Mouse (Mus musculus): ENCODE data around the gene Paf1. TPM values are rescaled to one million over a fixed set of nuclear protein-coding genes. Genes with fewer than 3 reads are reported as not detected.

Paf1 gene
- total RNA-seq, 2 experiments from 2014 or later, result 36.5 to 46.2 TPM

GRCm38 (mm10) chr7:28436271-28436904 lies 43.6 kb downstream of the Paf1 start:
- DNase-seq, result peak; percentile 100

- peak; percentile 67 for DNase-seq
Observed at GRCm38 (mm10) chr7:28436932-28437570, 44.3 kb downstream of the Paf1 start, which contains the start of gene Gmfg. Gmfg (plus strand) TSS chr7:28437447.

GRCm38 (mm10) chr7:28437964-28438363 lies 45.2 kb downstream of the Paf1 start:
- no peak for DNase-seq

GRCm38 (mm10) chr7:28438771-28439170 lies 46.0 kb downstream of the Paf1 start:
- no peak for DNase-seq

GRCm38 (mm10) chr7:28440739-28441138 lies 48.0 kb downstream of the Paf1 start:
- no peak for DNase-seq

- DNase-seq, result no peak
Observed at GRCm38 (mm10) chr7:28441776-28442485, 49.2 kb downstream of the Paf1 start.

GRCm38 (mm10) chr7:28442688-28443087 lies 49.9 kb downstream of the Paf1 start:
- DNase-seq, result no peak

GRCm38 (mm10) chr7:28444344-28444974 lies 51.7 kb downstream of the Paf1 start:
- no peak for DNase-seq

- DNase-seq, result peak; percentile 90
Observed at GRCm38 (mm10) chr7:28446446-28446845, 53.7 kb downstream of the Paf1 start.

- DNase-seq, result no peak
Observed at GRCm38 (mm10) chr7:28447101-28447830, 54.5 kb downstream of the Paf1 start.

GRCm38 (mm10) chr7:28447865-28448820 lies 55.4 kb downstream of the Paf1 start:
- DNase-seq, result no peak

Other genes with a start within 250 kb of the Paf1 start
- 10 to 100 TPM; 44.0 to 49.0 TPM for gene Fbl, start 223.2 kb upstream of the Paf1 start, total RNA-seq (2021)
- gene Dyrk1b, start 213.5 kb upstream of the Paf1 start, total RNA-seq (2021), result 100 to 1,000 TPM; 151 to 161 TPM
- 10 to 100 TPM; 14.2 to 15.6 TPM for gene Eid2, start 125.1 kb upstream of the Paf1 start, total RNA-seq (2021)
- gene Eid2b, start 115.2 kb upstream of the Paf1 start, total RNA-seq (2021), result 1 to 10 TPM; 7.7 to 8.6 TPM
- not detected for gene Selenov, start 101.8 kb upstream of the Paf1 start, total RNA-seq (2021)
- gene Dll3, start 90.7 kb upstream of the Paf1 start, total RNA-seq (2021), result not detected
- gene Timm50, start 80.9 kb upstream of the Paf1 start, total RNA-seq (2021), result 10 to 100 TPM; 40.1 to 43.8 TPM
- gene Supt5, start 54.2 kb upstream of the Paf1 start, total RNA-seq (2021), result 10 to 100 TPM; 65.5 to 67.0 TPM
- 100 to 1,000 TPM; 757 to 807 TPM for gene Rps16, start 42.3 kb upstream of the Paf1 start, total RNA-seq (2021)
- gene Plekhg2, start 20.4 kb upstream of the Paf1 start, total RNA-seq (2021), result 10 to 100 TPM; 18.7 to 30.0 TPM
- 10 to 100 TPM in 1 of 2 experiments, 1 to 10 TPM in 1; 8.1 to 10.5 TPM for gene Zfp36, start 12.7 kb upstream of the Paf1 start, total RNA-seq (2021)
- 10 to 100 TPM; 22.6 to 23.0 TPM for gene Med29, start 243 bp upstream of the Paf1 start, total RNA-seq (2021)
- 10 to 100 TPM in 1 of 2 experiments, 1 to 10 TPM in 1; 10.0 to 10.8 TPM for gene Gmfg, start 44.5 kb downstream of the Paf1 start, total RNA-seq (2021)
- gene Lrfn1, start 59.0 kb downstream of the Paf1 start, total RNA-seq (2021), result 1 to 10 TPM; 1.4 to 2.0 TPM
- not detected for gene Ifnl2, start 117.5 kb downstream of the Paf1 start, total RNA-seq (2021)
- not detected for gene Ifnl3, start 129.9 kb downstream of the Paf1 start, total RNA-seq (2021)
- gene Sycn, start 147.9 kb downstream of the Paf1 start, total RNA-seq (2021), result not detected
- not detected for gene Nccrp1, start 154.3 kb downstream of the Paf1 start, total RNA-seq (2021)
- 10 to 100 TPM; 24.7 to 27.5 TPM for gene Samd4b, start 205.2 kb downstream of the Paf1 start, total RNA-seq (2021)
- gene Pak4, start 205.2 kb downstream of the Paf1 start, total RNA-seq (2021), result 1 to 10 TPM; 5.5 to 7.0 TPM
- not detected for gene Acp7, start 238.4 kb downstream of the Paf1 start, total RNA-seq (2021)